Mouse (Mus musculus) forebrain, embryonic 16.5 days (tissue): ENCODE measurements around the gene Map2k7. TPM values are rescaled to one million over a fixed set of nuclear protein-coding genes. Genes with fewer than 3 reads are reported as not detected.
A peak's percentile ranks its signal among the peaks of the same experiment; 100 is the strongest.

Experiments used
- ATAC-seq: fragments of 200-750 bp; cut with Nextera tagmentation; 2 replicates; pipeline ENCODE4 v1.8.0; 2017; ENCODE audit warnings: mild to moderate bottlenecking, moderate library complexity
- H3K27ac ChIP-seq: fragments of 300-500 bp; sonication (generic); 2 replicates; pipeline ENCODE4 v1.5.1; 2014; ENCODE audit warnings: low read length, control low read depth
- H3K27me3 ChIP-seq: fragments of 300-500 bp; sonication (generic); replicated peaks from 2 replicates; pipeline ENCODE4 v1.6.1; 2014; ENCODE audit warnings: low read length; ENCODE audit not compliant: control insufficient read depth, insufficient read depth
- H3K36me3 ChIP-seq: fragments of 300-500 bp; sonication (generic); 2 replicates; pipeline ENCODE4 v1.6.1; 2014; ENCODE audit not compliant: control insufficient read depth, insufficient read depth
- H3K4me1 ChIP-seq: fragments of 300-500 bp; sonication (generic); replicated peaks from 2 replicates; pipeline ENCODE4 v1.6.1; 2014; ENCODE audit warnings: low read length; ENCODE audit not compliant: control insufficient read depth, insufficient read depth
- H3K4me2 ChIP-seq: fragments of 300-500 bp; sonication (generic); 2 replicates; pipeline ENCODE4 v1.6.1; 2014; ENCODE audit warnings: mild to moderate bottlenecking, low read length, control low read depth
- H3K4me3 ChIP-seq: fragments of 300-500 bp; sonication (generic); replicated peaks from 2 replicates; pipeline ENCODE4 v1.5.1; 2014; ENCODE audit warnings: mild to moderate bottlenecking, low read length, control low read depth
- H3K9ac ChIP-seq: fragments of 300-500 bp; sonication (generic); replicated peaks from 2 replicates; pipeline ENCODE4 v1.6.1; 2014; ENCODE audit warnings: low read depth, low read length, control low read depth
- H3K9me3 ChIP-seq: fragments of 300-500 bp; sonication (generic); 2 replicates; pipeline ENCODE4 v1.6.1; 2016; ENCODE audit warnings: low read length; ENCODE audit not compliant: control insufficient read depth
- WGBS: fragments of 180-500 bp; shearing (Covaris S2); extraction: QIAGEN DNeasy Blood & Tissue Kit; methylation state at CpG from one replicate; pipeline ENCODE4 v1.1.7; 2014; 5-methylcytosine and 5-hydroxymethylcytosine counted together
- polyA plus RNA-seq: library from polyadenylated mRNA; unstranded; fragments of >200 nt; fragmentation: Nextera tagmentation; extraction: Ambion mirVana; gene quantifications from 2 replicates; pipeline ENCODE4 v1.2.1, GENCODE M21; 2015

The Map2k7 gene
- polyA plus RNA-seq, 1 experiment from 2014 or later, result 28.9 TPM

GRCm38 (mm10) chr8:4265160-4265914 lies 26.8 kb downstream of the Map2k7 start:
- no peak for ATAC-seq
- Histone ChIP-seq H3K4me3 (no peak overlapping the region), H3K4me1 (no peaks in the 10 kb centered on the region), H3K9ac (no peak overlapping the region), H3K27ac (no peak overlapping the region), H3K27me3 (no peaks in the 10 kb centered on the region), H3K9me3 (no peaks in the 10 kb centered on the region), H3K4me2 (no peak overlapping the region), H3K36me3 (peaks cover 41% of the 10 kb centered on the region)
- WGBS, result 88% methylated on average over 15 of the region's 15 CpGs

GRCm38 (mm10) chr8:4267627-4268026 lies 29.1 kb downstream of the Map2k7 start:
- peak; percentile 34; the same call in 1 of the 2 replicates for ATAC-seq
- Histone ChIP-seq H3K36me3 (peaks cover 36% of the 10 kb centered on the region), H3K4me2 (no peak overlapping the region), H3K4me1 (no peaks in the 10 kb centered on the region), H3K9ac (no peak overlapping the region), H3K27ac (no peak overlapping the region), H3K9me3 (no peaks in the 10 kb centered on the region), H3K27me3 (no peaks in the 10 kb centered on the region), H3K4me3 (no peak overlapping the region)
- 71% methylated on average over 15 of the region's 15 CpGs for WGBS

GRCm38 (mm10) chr8:4269609-4270008 lies 31.1 kb downstream of the Map2k7 start:
- Histone ChIP-seq H3K9me3 (no peaks in the 10 kb centered on the region), H3K36me3 (peaks cover 40% of the 10 kb centered on the region), H3K9ac (no peak overlapping the region), H3K27ac (no peak overlapping the region), H3K4me1 (peaks cover 2% of the 10 kb centered on the region), H3K27me3 (no peaks in the 10 kb centered on the region), H3K4me3 (no peak overlapping the region), H3K4me2 (no peak overlapping the region)
- no peak for ATAC-seq
- WGBS, result 95% methylated on average over 6 of the region's 6 CpGs

- Histone ChIP-seq H3K9me3 (no peaks in the 10 kb centered on the region), H3K4me3 (peak within 1 kb of the TSS; percentile 66), H3K4me2 (peak within 1 kb of the TSS; percentile 66), H3K27me3 (no peaks in the 10 kb centered on the region), H3K27ac (peak within 1 kb of the TSS; percentile 84), H3K36me3 (peaks cover 9% of the 10 kb centered on the region; the same call in 1 of the 2 replicates), H3K4me1 (peaks cover 11% of the 10 kb centered on the region), H3K9ac (peak within 1 kb of the TSS; percentile 73)
- peak; percentile 99 for ATAC-seq
- WGBS, result under 1% methylated on average over 39 of the region's 39 CpGs
These were observed 37.0 kb downstream of the Map2k7 start, which contains the start of gene Timm44 for GRCm38 (mm10) chr8:4275275-4276110. Gene Timm44, minus strand, starts transcription at chr8:4275913.

- WGBS, result 25% methylated on average over 9 of the region's 9 CpGs
- Histone ChIP-seq H3K27ac (peak overlapping the region; percentile 84), H3K4me1 (peaks cover 11% of the 10 kb centered on the region), H3K4me2 (peak overlapping the region; percentile 61), H3K4me3 (peak overlapping the region; percentile 66), H3K9ac (peak overlapping the region; percentile 73), H3K36me3 (peaks cover 9% of the 10 kb centered on the region; the same call in 1 of the 2 replicates), H3K9me3 (no peaks in the 10 kb centered on the region), H3K27me3 (no peaks in the 10 kb centered on the region)
- no peak for ATAC-seq
These were observed 37.5 kb downstream of the Map2k7 start for GRCm38 (mm10) chr8:4276111-4276465.

- ATAC-seq, result no peak
- no peak overlapping the region for H3K9ac ChIP-seq
- peaks cover 30% of the 10 kb centered on the region for H3K36me3 ChIP-seq
- H3K27ac ChIP-seq, result no peak overlapping the region
- 91% methylated on average over 5 of the region's 5 CpGs for WGBS
- no peaks in the 10 kb centered on the region for H3K27me3 ChIP-seq
- H3K9me3 ChIP-seq, result no peaks in the 10 kb centered on the region
- H3K4me2 ChIP-seq, result no peak overlapping the region
- H3K4me3 ChIP-seq, result no peak overlapping the region
- no peaks in the 10 kb centered on the region for H3K4me1 ChIP-seq
These were observed 54.2 kb downstream of the Map2k7 start for GRCm38 (mm10) chr8:4292738-4293137.

Other genes starting within 250 kb of the Map2k7 start
- 0.25 TPM in 1 of 2 replicates, not detected in the other for gene Cd209f, start 132.9 kb upstream of the Map2k7 start, polyA plus RNA-seq
- not detected in 2 replicates for gene Cd209g, start 104.6 kb upstream of the Map2k7 start, polyA plus RNA-seq
- gene Evi5l, start 72.2 kb upstream of the Map2k7 start, polyA plus RNA-seq, result 97.4 and 117 TPM in 2 replicates
- gene Prr36, start 21.3 kb upstream of the Map2k7 start, polyA plus RNA-seq, result 47.7 and 49.0 TPM in 2 replicates
- 0.05 TPM in 1 of 2 replicates, not detected in the other for gene Lrrc8e, start 11.9 kb upstream of the Map2k7 start, polyA plus RNA-seq
- 0.98 and 1.3 TPM in 2 replicates for gene Gm49320, start 125 bp downstream of the Map2k7 start, polyA plus RNA-seq
- 2.6 and 3.3 TPM in 2 replicates for gene Tgfbr3l, start 9.5 kb downstream of the Map2k7 start, polyA plus RNA-seq
- gene Snapc2, start 14.3 kb downstream of the Map2k7 start, polyA plus RNA-seq, result 65.8 and 69.8 TPM in 2 replicates
- gene Ctxn1, start 20.5 kb downstream of the Map2k7 start, polyA plus RNA-seq, result 417 and 424 TPM in 2 replicates
- gene Timm44, start 37.2 kb downstream of the Map2k7 start, polyA plus RNA-seq, result 41.1 and 44.5 TPM in 2 replicates
- 17.1 and 21.6 TPM in 2 replicates for gene Ccl25, start 86.5 kb downstream of the Map2k7 start, polyA plus RNA-seq
- 127 and 150 TPM in 2 replicates for gene Elavl1, start 86.7 kb downstream of the Map2k7 start, polyA plus RNA-seq